Mouse (Mus musculus) limb, embryonic 13.5 days (tissue): ENCODE measurements around the gene Pdik1l. TPM values are rescaled to one million over a fixed set of nuclear protein-coding genes. Genes with fewer than 3 reads are reported as not detected.

ENCODE experiments used
- ATAC-seq: fragments of 200-750 bp; cut with Nextera tagmentation; 2 replicates; pipeline ENCODE4 v1.8.0; 2017; ENCODE audit warnings: low read depth, moderate number of reproducible peaks, moderate TSS enrichment; ENCODE audit not compliant: low FRiP score
- H3K27ac ChIP-seq: fragments of 300-500 bp; sonication (generic); 2 replicates; pipeline ENCODE4 v1.5.1; 2015; ENCODE audit warnings: inconsistent platforms, mild to moderate bottlenecking, moderate library complexity
- H3K27me3 ChIP-seq: fragments of 300-500 bp; sonication (generic); 2 replicates; pipeline ENCODE4 v1.6.1; 2015; ENCODE audit warnings: mild to moderate bottlenecking, inconsistent platforms
- H3K36me3 ChIP-seq: fragments of 300-500 bp; sonication (generic); 2 replicates; pipeline ENCODE4 v1.6.1; 2015; ENCODE audit warnings: inconsistent platforms, mild to moderate bottlenecking, moderate library complexity
- H3K4me1 ChIP-seq: fragments of 300-500 bp; sonication (generic); 2 replicates; pipeline ENCODE4 v1.6.1; 2015; ENCODE audit warnings: inconsistent platforms
- H3K4me2 ChIP-seq: fragments of 300-500 bp; sonication (generic); replicated peaks from 2 replicates; pipeline ENCODE4 v1.6.1; 2015; ENCODE audit warnings: inconsistent platforms, mild to moderate bottlenecking, moderate library complexity
- H3K4me3 ChIP-seq: fragments of 300-500 bp; sonication (generic); 2 replicates; pipeline ENCODE4 v1.5.1; 2015; ENCODE audit warnings: moderate library complexity, mild to moderate bottlenecking, inconsistent platforms
- H3K9ac ChIP-seq: fragments of 300-500 bp; sonication (generic); 2 replicates; pipeline ENCODE4 v1.6.1; 2015; ENCODE audit warnings: mild to moderate bottlenecking, inconsistent platforms
- H3K9me3 ChIP-seq: fragments of 300-500 bp; sonication (generic); 2 replicates; pipeline ENCODE4 v1.6.1; 2016; ENCODE audit warnings: inconsistent platforms
- WGBS: fragments of 180-500 bp; shearing (Covaris S2); methylation state at CpG from one replicate; pipeline ENCODE4 v1.1.7; 2015; 5-methylcytosine and 5-hydroxymethylcytosine counted together
- polyA plus RNA-seq: library from polyadenylated mRNA; unstranded; fragments of >200 nt; fragmentation: Nextera tagmentation; extraction: Ambion mirVana; gene quantifications from 2 replicates; pipeline ENCODE4 v1.2.1, GENCODE M21; 2015

Gene Pdik1l
- 21.7 and 22.6 TPM in 2 replicates for polyA plus RNA-seq

DNA sequence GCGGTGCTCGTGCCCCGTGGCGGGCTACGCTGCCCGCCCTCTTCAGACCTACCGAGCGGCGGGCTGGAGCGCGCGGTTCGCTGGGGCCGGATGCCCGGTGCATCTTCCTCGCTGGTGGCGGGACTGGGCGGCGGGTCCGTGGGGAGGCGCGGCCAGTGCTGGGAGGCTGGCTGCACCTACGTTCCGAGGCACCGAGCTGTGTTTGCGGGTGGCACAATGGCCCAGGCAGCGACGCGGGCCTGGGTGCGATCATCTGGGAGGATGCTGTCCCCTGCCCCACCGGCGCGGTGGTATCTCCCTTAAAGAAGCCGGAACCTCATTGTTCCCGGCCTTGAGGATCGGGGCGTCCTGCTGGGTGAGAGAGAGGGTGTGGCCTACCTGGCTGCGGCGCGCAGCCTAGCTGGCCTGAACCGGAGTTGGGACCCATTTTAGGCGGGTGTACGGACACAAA lies at the start of gene Pdik1l:
TSS of gene Pdik1l (minus strand) at position 321 of the 451 bp plus-strand sequence.
- H3K36me3 ChIP-seq = peaks cover 18% of the 10 kb centered on the region
- under 1% methylated on average over 43 of the region's 43 CpGs for WGBS
- peak within 1 kb of the TSS; percentile 99 for H3K27ac ChIP-seq
- H3K4me1 ChIP-seq = peaks cover 22% of the 10 kb centered on the region
- peaks cover 1% of the 10 kb centered on the region for H3K27me3 ChIP-seq
- peak within 1 kb of the TSS; percentile 99 for H3K9ac ChIP-seq
- peak; percentile 75 for ATAC-seq
- no peaks in the 10 kb centered on the region for H3K9me3 ChIP-seq
- peak within 1 kb of the TSS; percentile 96 for H3K4me2 ChIP-seq
- peak within 1 kb of the TSS; percentile 93 for H3K4me3 ChIP-seq

DNA sequence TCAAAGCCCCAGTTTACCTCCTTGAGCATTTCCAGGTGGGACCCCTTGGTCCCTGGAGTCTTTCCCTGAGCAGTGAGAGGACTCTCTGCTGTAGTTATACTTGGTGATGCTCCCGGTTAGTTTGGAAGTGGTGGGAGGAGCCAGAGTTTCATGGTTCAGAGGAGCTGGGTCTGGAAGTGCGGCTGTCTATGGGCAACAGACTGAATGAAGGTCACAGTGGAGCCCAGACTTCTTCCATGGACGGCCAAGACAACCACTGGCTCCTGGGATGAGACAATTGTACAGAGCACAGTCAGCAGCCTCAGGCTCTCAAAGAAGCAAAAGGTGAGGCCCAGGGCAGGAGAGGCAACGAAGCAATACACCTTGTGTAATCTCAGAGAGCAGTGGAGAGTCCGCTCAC lies 42.6 kb upstream of the Pdik1l start:
- H3K27ac ChIP-seq = no peak overlapping the region
- H3K9me3 ChIP-seq = no peaks in the 10 kb centered on the region
- H3K27me3 ChIP-seq = no peaks in the 10 kb centered on the region
- H3K4me3 ChIP-seq = no peak overlapping the region
- no peaks in the 10 kb centered on the region for H3K4me1 ChIP-seq
- no peak overlapping the region for H3K4me2 ChIP-seq
- no peak for ATAC-seq
- no peak overlapping the region for H3K9ac ChIP-seq
- H3K36me3 ChIP-seq = no peaks in the 10 kb centered on the region
- WGBS = 68% methylated on average over 5 of the region's 5 CpGs

DNA sequence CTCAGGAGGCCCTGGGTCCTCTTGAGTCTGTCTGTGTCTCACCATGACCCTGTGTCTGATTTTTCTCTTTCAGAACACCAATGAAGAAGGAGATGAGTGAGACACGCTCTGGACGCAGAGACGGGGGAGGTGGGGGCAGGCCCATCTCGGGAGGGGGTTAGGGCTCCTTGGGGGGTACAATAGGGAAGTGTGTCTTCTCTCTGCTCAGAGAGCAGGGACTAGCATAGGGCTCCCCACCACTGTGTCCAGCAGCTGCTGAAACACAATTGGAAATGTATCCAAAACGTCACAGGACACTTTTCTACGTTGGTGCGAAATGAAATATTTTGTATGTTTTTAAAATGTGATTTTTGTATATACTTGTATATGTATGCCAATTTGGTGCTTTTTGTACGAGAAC lies 41.1 kb upstream of the Pdik1l start:
- no peak overlapping the region for H3K9ac ChIP-seq
- H3K9me3 ChIP-seq = no peaks in the 10 kb centered on the region
- no peak overlapping the region for H3K4me3 ChIP-seq
- H3K4me2 ChIP-seq = no peak overlapping the region
- H3K36me3 ChIP-seq = no peaks in the 10 kb centered on the region
- WGBS = 88% methylated on average over 8 of the region's 8 CpGs
- no peak for ATAC-seq
- no peaks in the 10 kb centered on the region for H3K4me1 ChIP-seq
- no peak overlapping the region for H3K27ac ChIP-seq
- H3K27me3 ChIP-seq = no peaks in the 10 kb centered on the region

DNA sequence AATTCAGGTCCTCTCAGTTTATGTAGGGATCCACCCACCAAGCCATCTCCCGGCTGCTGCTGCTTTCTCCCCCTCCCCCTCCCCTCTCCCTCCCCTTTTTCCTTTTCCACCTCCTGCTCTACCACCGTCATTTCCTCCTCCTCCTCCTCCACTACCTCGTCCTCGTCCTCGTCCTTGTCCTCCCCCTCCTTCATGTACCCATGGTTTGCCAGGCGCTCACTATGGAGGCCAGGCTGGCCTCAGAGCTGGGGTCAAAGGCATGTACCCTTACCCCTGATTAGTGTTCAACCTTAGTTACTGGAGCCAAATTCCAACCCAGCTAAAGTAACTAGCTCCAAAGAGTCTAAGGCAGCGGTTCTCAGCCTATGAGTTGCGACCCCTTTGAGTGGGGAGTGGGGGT lies 40.5 kb upstream of the Pdik1l start:
- Histone ChIP-seq H3K4me3 (no peak overlapping the region), H3K27ac (no peak overlapping the region), H3K9ac (no peak overlapping the region), H3K4me1 (no peaks in the 10 kb centered on the region), H3K9me3 (no peaks in the 10 kb centered on the region), H3K36me3 (no peaks in the 10 kb centered on the region), H3K27me3 (no peaks in the 10 kb centered on the region), H3K4me2 (no peak overlapping the region)
- 64% methylated on average over 8 of the region's 8 CpGs for WGBS
- ATAC-seq = no peak

DNA sequence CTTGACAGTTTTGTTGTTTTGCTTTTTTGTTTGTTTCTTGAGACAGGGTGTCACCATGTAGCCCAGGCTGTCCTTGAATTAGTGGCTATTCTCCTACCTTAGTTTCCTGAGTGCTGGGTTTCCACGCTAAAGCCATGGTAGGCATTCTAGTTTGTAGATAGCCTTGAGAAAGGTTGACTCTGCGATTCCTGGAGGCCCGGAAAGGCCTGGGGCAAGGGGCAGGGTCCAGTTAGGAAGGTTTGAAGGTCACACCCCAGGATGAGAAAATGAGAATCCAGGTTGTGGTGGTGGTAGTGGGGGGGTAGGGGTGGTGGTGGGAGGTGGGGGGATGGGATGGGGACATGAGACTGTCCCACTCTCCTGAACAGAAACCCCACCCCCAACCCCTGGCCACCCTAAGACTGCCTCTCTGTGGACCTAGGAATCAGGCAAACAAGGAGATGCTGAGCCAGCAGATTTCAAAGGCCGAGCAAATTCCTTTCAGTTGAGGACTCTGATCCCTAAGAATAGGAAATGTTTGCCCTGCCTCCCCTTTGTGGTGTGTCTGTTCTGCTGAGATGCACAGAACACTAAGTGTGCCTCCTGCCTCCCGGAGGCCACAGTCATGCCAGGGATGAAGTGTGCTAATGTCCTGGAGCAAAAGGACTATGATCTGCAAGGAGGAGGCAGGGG lies 39.3 kb upstream of the Pdik1l start:
- peaks cover 4% of the 10 kb centered on the region; the same call in 1 of the 2 replicates for H3K27me3 ChIP-seq
- no peak overlapping the region for H3K27ac ChIP-seq
- no peak overlapping the region for H3K9ac ChIP-seq
- no peaks in the 10 kb centered on the region for H3K9me3 ChIP-seq
- H3K36me3 ChIP-seq = no peaks in the 10 kb centered on the region
- no peak for ATAC-seq
- H3K4me3 ChIP-seq = no peak overlapping the region
- H3K4me1 ChIP-seq = no peaks in the 10 kb centered on the region
- H3K4me2 ChIP-seq = no peak overlapping the region
- WGBS = 72% methylated on average over 5 of the region's 5 CpGs

DNA sequence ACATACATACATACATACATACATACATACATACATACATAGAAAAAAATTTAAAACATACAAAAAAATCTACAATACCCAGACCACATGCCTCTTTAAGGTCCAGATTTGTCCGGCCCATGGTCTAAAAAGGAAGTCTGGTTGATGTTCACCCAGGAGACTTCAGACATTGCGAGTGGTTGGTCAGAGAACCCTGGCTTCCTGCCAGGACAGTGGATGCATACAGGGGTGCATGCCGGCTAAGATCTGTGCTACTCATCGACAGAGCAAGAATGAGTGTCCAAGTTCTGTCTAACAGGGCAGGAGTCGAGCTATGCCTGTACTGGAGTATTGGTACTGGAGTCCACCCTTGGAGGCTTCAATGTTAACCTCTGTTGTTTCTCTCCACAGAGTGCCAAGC lies 37.0 kb upstream of the Pdik1l start:
- Histone ChIP-seq H3K9ac (no peak overlapping the region), H3K4me2 (no peak overlapping the region), H3K9me3 (peaks cover 4% of the 10 kb centered on the region; the same call in 1 of the 2 replicates), H3K36me3 (no peaks in the 10 kb centered on the region), H3K27ac (no peak overlapping the region), H3K4me3 (no peak overlapping the region), H3K27me3 (peaks cover 4% of the 10 kb centered on the region; the same call in 1 of the 2 replicates), H3K4me1 (no peaks in the 10 kb centered on the region)
- WGBS = 63% methylated on average over 5 of the region's 5 CpGs
- ATAC-seq = no peak

DNA sequence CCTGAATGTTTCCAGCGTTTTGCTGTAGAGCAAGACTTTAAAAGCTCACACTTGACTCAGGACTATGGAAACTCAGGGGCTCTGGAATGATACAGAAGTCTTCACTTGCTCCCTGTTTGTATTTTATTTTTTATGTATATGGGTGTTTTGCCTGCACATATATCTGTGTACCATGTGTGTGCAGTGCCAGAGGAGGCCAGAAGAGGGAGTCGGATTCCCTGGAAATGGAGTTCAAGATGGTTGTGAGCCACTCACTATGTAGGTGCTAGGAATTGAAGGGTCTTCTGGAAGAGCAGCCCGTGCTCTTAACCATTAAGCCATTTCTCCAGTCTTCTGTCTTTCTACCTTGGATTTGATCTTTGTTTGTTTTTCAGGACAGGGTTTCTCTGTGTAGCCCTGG lies 33.8 kb upstream of the Pdik1l start:
- no peak overlapping the region for H3K4me3 ChIP-seq
- H3K9me3 ChIP-seq = peaks cover 4% of the 10 kb centered on the region; the same call in 1 of the 2 replicates
- WGBS = 62% methylated on average over 3 of the region's 3 CpGs
- H3K4me2 ChIP-seq = no peak overlapping the region
- peaks cover 4% of the 10 kb centered on the region; the same call in 1 of the 2 replicates for H3K27me3 ChIP-seq
- H3K27ac ChIP-seq = no peak overlapping the region
- ATAC-seq = no peak
- H3K9ac ChIP-seq = no peak overlapping the region
- H3K4me1 ChIP-seq = no peaks in the 10 kb centered on the region
- no peaks in the 10 kb centered on the region for H3K36me3 ChIP-seq

DNA sequence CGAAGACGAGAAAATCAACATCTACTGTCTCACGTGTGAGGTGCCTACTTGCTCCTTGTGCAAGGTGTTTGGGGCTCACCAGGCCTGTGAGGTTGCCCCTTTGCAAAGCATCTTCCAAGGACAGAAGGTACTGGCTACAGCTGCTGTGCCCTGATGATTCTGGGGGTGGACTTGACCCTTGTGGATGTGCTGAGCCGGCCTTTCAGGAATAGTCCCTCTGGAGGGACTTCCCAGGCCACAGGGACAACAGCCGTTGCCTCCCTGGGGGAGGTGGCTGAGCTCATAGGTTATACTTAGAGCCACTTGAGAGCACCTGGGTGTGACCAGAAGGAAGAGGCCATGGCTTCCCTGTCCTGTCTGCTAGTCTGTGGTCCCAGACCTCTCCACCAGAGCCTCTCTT lies 32.0 kb upstream of the Pdik1l start:
- Histone ChIP-seq H3K27me3 (peaks cover 4% of the 10 kb centered on the region; the same call in 1 of the 2 replicates), H3K9me3 (peaks cover 4% of the 10 kb centered on the region; the same call in 1 of the 2 replicates), H3K4me2 (no peak overlapping the region), H3K27ac (no peak overlapping the region), H3K9ac (no peak overlapping the region), H3K4me3 (no peak overlapping the region), H3K4me1 (peaks cover 6% of the 10 kb centered on the region; the same call in 1 of the 2 replicates), H3K36me3 (no peaks in the 10 kb centered on the region)
- ATAC-seq = no peak
- WGBS = 72% methylated on average over 5 of the region's 5 CpGs

DNA sequence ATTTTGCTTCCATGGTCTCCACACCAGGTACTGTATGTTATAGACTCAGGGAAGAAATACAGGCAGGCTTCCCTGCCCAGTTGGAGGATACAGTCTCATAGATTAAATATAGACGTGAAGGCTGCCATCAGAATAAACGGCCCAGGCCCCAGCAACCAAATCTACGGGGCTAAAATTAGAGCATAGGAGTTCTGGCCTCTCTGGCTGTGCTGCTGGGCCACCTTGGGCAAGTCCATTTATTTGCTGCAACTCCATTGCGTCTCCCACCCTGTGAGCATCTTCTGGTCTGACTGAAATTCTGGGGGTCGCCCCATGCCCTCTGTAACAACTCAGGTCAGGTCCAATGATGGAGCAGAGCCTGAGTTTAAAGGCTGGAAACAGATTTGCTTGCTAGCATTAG lies 31.4 kb upstream of the Pdik1l start:
- H3K27ac ChIP-seq = no peak overlapping the region
- no peak overlapping the region for H3K4me2 ChIP-seq
- H3K4me3 ChIP-seq = no peak overlapping the region
- peaks cover 4% of the 10 kb centered on the region; the same call in 1 of the 2 replicates for H3K27me3 ChIP-seq
- H3K36me3 ChIP-seq = no peaks in the 10 kb centered on the region
- peaks cover 4% of the 10 kb centered on the region; the same call in 1 of the 2 replicates for H3K9me3 ChIP-seq
- no peak overlapping the region for H3K9ac ChIP-seq
- no peak for ATAC-seq
- peaks cover 10% of the 10 kb centered on the region; the same call in 1 of the 2 replicates for H3K4me1 ChIP-seq
- 77% methylated on average over 5 of the region's 5 CpGs for WGBS

DNA sequence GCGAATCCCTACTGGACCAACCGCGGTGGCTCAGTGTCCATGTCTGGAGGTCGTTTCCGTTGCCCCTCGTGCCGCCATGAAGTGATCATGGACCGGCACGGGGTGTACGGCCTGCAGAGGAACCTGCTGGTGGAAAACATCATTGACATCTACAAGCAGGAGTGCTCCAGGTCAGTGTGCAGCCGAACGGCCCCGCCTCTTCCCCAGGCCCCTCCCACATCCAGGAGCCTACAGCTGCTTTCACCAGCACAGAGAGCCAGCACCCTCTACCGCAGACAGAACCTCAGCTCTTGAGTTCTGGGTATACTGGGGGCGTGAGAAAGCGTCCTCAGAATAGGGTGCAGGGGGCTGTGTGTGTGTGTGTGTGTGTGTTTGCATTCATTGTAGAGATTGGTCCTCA lies 28.7 kb upstream of the Pdik1l start:
- WGBS = 50% methylated on average over 16 of the region's 16 CpGs
- Histone ChIP-seq H3K4me1 (peaks cover 10% of the 10 kb centered on the region; the same call in 1 of the 2 replicates), H3K27ac (no peak overlapping the region), H3K9ac (no peak overlapping the region), H3K36me3 (no peaks in the 10 kb centered on the region), H3K9me3 (peaks cover 5% of the 10 kb centered on the region; the same call in 1 of the 2 replicates), H3K4me2 (no peak overlapping the region), H3K4me3 (no peak overlapping the region), H3K27me3 (no peaks in the 10 kb centered on the region)
- ATAC-seq = no peak

DNA sequence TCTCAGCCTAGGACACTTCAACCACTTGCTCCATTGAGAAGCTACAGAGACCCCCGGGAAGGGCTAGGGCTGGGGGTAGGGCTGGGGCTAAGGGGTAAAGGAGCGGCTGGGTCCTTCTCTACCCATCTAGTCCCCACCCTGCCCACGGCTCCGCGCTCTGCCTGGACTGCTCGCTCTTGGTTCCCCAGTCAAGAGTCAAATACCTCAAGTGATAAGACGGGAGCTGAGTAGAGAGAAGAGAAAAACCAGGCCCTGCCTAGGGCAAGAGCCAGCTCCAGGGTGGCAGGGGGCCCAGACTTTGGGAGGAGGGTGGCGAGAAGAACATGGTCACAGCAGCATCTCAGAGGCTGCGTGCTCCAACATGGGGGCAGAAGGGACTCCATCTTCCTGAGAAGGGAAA lies 27.8 kb upstream of the Pdik1l start:
- peak overlapping the region; percentile 20; the same call in 1 of the 2 replicates for H3K4me3 ChIP-seq
- no peaks in the 10 kb centered on the region for H3K27me3 ChIP-seq
- H3K27ac ChIP-seq = no peak overlapping the region
- no peaks in the 10 kb centered on the region for H3K36me3 ChIP-seq
- 0 out of 2 replicates have a peak, but pooled peaks cover 4% of the 10 kb centered on the region for H3K9me3 ChIP-seq
- 66% methylated on average over 9 of the region's 9 CpGs for WGBS
- peak overlapping the region; percentile 21 for H3K4me2 ChIP-seq
- no peak for ATAC-seq
- H3K4me1 ChIP-seq = peaks cover 10% of the 10 kb centered on the region; the same call in 1 of the 2 replicates
- no peak overlapping the region; the same call in 1 of the 2 replicates for H3K9ac ChIP-seq

DNA sequence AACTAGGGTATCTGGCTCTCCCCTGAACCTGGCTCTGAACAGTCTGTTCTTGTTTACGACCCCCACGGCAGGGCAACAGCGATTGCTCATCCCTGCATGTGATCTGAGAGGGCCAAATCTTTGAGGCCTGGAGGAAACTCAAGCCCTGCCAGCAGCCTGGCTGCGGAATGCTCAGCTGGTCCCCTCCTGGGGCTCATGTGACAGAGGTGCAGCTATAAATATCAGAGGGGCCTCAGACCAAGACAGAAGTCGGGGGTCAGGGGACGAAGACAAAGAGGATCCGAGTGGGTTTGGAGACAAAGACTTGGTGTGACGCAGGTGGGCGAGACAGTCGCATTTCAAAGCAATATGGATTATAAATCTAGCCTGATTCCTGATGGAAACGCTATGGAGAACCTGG lies 27.2 kb upstream of the Pdik1l start, which contains the start of gene Trim63:
TSS of gene Trim63 (plus strand) at position 245 of the 400 bp plus-strand sequence.
- H3K4me2 ChIP-seq = peak within 1 kb of the TSS; percentile 21
- peak; percentile 8; the same call in 1 of the 2 replicates for ATAC-seq
- peak within 1 kb of the TSS; percentile 20; the same call in 1 of the 2 replicates for H3K4me3 ChIP-seq
- H3K27me3 ChIP-seq = no peaks in the 10 kb centered on the region
- no peaks in the 10 kb centered on the region for H3K36me3 ChIP-seq
- no peak within 1 kb of the TSS for H3K27ac ChIP-seq
- H3K9me3 ChIP-seq = 0 out of 2 replicates have a peak, but pooled peaks cover 4% of the 10 kb centered on the region
- no peak within 1 kb of the TSS; the same call in 1 of the 2 replicates for H3K9ac ChIP-seq
- WGBS = 24% methylated on average over 11 of the region's 11 CpGs
- peaks cover 10% of the 10 kb centered on the region; the same call in 1 of the 2 replicates for H3K4me1 ChIP-seq
